ENCODE assay signal across 18 mouse cellular contexts in genomic region chr13:114235892-114236291, GRCm38 (mm10).
DNase-seq lines count a peak whose midpoint lies in the region; ATAC-seq lines count a peak whose summit lies in the region.
"Had no signal": no experiment of that assay in that cellular context is flagged by ENCODE, and none has a peak within 500 bp of the region (broad histone marks: within the 10 kb centered on the region; RNA-seq: fewer than 3 reads in every experiment).

No protein-coding gene starts in this region.

- ATAC-seq in midbrain, embryonic 15.5 days (replicated peaks), result no peak
- ATAC-seq: forebrain, embryonic 13.5 days; forebrain, embryonic 15.5 days had no signal

- no peak overlapping the region for H3K4me3 ChIP-seq in midbrain, embryonic 15.5 days
- H3K4me3 ChIP-seq: embryonic facial prominence, embryonic 10.5 days; embryonic facial prominence, embryonic 12.5 days; forebrain, embryonic 13.5 days; forebrain, embryonic 15.5 days had no signal

- no peak overlapping the region for H3K27ac ChIP-seq in midbrain, embryonic 15.5 days
- H3K27ac ChIP-seq: embryonic facial prominence, embryonic 10.5 days; embryonic facial prominence, embryonic 12.5 days; forebrain, embryonic 13.5 days; forebrain, embryonic 15.5 days had no signal

- H3K9me3 ChIP-seq in midbrain, embryonic 15.5 days, result no peaks in the 10 kb centered on the region
- H3K9me3 ChIP-seq: embryonic facial prominence, embryonic 10.5 days; embryonic facial prominence, embryonic 12.5 days; forebrain, embryonic 13.5 days; forebrain, embryonic 15.5 days had no signal

- no peaks in the 10 kb centered on the region for H3K36me3 ChIP-seq in midbrain, embryonic 15.5 days (replicated peaks)
- H3K36me3 ChIP-seq: embryonic facial prominence, embryonic 10.5 days; embryonic facial prominence, embryonic 12.5 days; forebrain, embryonic 15.5 days had no signal

- 73% methylated on average over 4 of the region's 4 CpGs for WGBS in midbrain, embryonic 15.5 days

- no peak overlapping the region for H3K4me2 ChIP-seq in midbrain, embryonic 15.5 days
- H3K4me2 ChIP-seq: embryonic facial prominence, embryonic 12.5 days; forebrain, embryonic 13.5 days; forebrain, embryonic 15.5 days had no signal

- peak; percentile 7 for DNase-seq in heart, adult 11 months
- DNase-seq in heart, postnatal 10 days, result no peak
- DNase-seq in testis, postnatal 10 days (ENCODE audit: low spot score), result peak; percentile 4
- no peak for DNase-seq in testis, postnatal 14 days (ENCODE audit: low spot score)
- peak; percentile 48 for DNase-seq in telencephalon, adult 2 months (ENCODE audit: low read depth, low spot score)
- DNase-seq: adrenal gland, adult 2 months; adrenal gland, postnatal 10 days; adrenal gland, postnatal 25 days; cerebellum, adult 11-12 months; cerebellum, adult 2 months; cerebellum, adult 9-10 months; cerebellum, postnatal 10 days; cerebellum, postnatal 25 days had no signal

- H3K4me1 ChIP-seq in midbrain, embryonic 15.5 days, result no peaks in the 10 kb centered on the region
- H3K4me1 ChIP-seq: embryonic facial prominence, embryonic 10.5 days; embryonic facial prominence, embryonic 12.5 days; forebrain, embryonic 13.5 days; forebrain, embryonic 15.5 days had no signal

- no peak overlapping the region for H3K9ac ChIP-seq in midbrain, embryonic 15.5 days
- H3K9ac ChIP-seq: embryonic facial prominence, embryonic 12.5 days; forebrain, embryonic 13.5 days; forebrain, embryonic 15.5 days had no signal

- no peaks in the 10 kb centered on the region for H3K27me3 ChIP-seq in midbrain, embryonic 15.5 days (replicated peaks)
- H3K27me3 ChIP-seq: embryonic facial prominence, embryonic 12.5 days; forebrain, embryonic 13.5 days; forebrain, embryonic 15.5 days had no signal

- intact Hi-C loops in heart, postnatal 10 days (cut with DNase I), result no loop called here

Comparison
In these comparisons a context has a peak if more than half of its experiments do, and no peak if none do; other contexts are left out.
1. DNase-seq: peak in heart, adult 11 months (single experiment), testis, postnatal 10 days (single experiment) and telencephalon, adult 2 months (single experiment); none in heart, postnatal 10 days (0 of 2) and testis, postnatal 14 days (single experiment).